ENCODE assay signal across 8 mouse cellular contexts in genomic region chr19:4257216-4257896, GRCm38 (mm10). TPM values are rescaled to one million over a fixed set of nuclear protein-coding genes. Genes with fewer than 3 reads are reported as not detected.
A peak's percentile ranks its signal among the peaks of the same experiment; 100 is the strongest.
DNase-seq lines count a peak whose midpoint lies in the region; ATAC-seq and TF ChIP-seq lines count a peak whose summit lies in the region.

No protein-coding gene starts in this region.

- peak overlapping the region; percentile 89 for H3K4me2 ChIP-seq in heart, embryonic 15.5 days
- H3K4me2 ChIP-seq in liver, embryonic 14.5 days (ENCODE audit: low read depth): peak overlapping the region; percentile 92
- peak overlapping the region; percentile 84 for H3K4me2 ChIP-seq in neural tube, embryonic 11.5 days (ENCODE audit: low read depth)
- H3K4me2 ChIP-seq in stomach, postnatal 0 days (replicated peaks; ENCODE audit: low read depth): peak overlapping the region; percentile 89

- peak overlapping the region; percentile 68 for H3K4me3 ChIP-seq in forebrain, embryonic 10.5 days
- peak overlapping the region; percentile 71 for H3K4me3 ChIP-seq in heart, embryonic 15.5 days
- H3K4me3 ChIP-seq in liver, embryonic 14.5 days (ENCODE audit: insufficient read depth in 1 of 2, low read depth in 2 of 2, low read length in 2 of 2): peak overlapping the region; percentile 62 to 79
- peak overlapping the region; percentile 63 for H3K4me3 ChIP-seq in neural tube, embryonic 11.5 days (ENCODE audit: low read depth, low read length)
- H3K4me3 ChIP-seq in stomach, postnatal 0 days (ENCODE audit: low read depth, low read length): peak overlapping the region; percentile 63

- peaks cover 9% of the 10 kb centered on the region for H3K27me3 ChIP-seq in forebrain, embryonic 10.5 days (ENCODE audit: poor library complexity, severe bottlenecking)
- no peaks in the 10 kb centered on the region for H3K27me3 ChIP-seq in heart, embryonic 15.5 days
- no peaks in the 10 kb centered on the region for H3K27me3 ChIP-seq in liver, embryonic 14.5 days (ENCODE audit: control insufficient read depth, insufficient read depth, low read length)
- H3K27me3 ChIP-seq in neural tube, embryonic 11.5 days (ENCODE audit: control insufficient read depth, insufficient read depth, low read length): no peaks in the 10 kb centered on the region
- no peaks in the 10 kb centered on the region for H3K27me3 ChIP-seq in stomach, postnatal 0 days (ENCODE audit: control insufficient read depth, insufficient read depth, low read length)

- H3K9me3 ChIP-seq in forebrain, embryonic 10.5 days: no peaks in the 10 kb centered on the region
- no peaks in the 10 kb centered on the region for H3K9me3 ChIP-seq in heart, embryonic 15.5 days (replicated peaks)
- H3K9me3 ChIP-seq in liver, embryonic 14.5 days (ENCODE audit: control insufficient read depth, low read length): no peaks in the 10 kb centered on the region
- H3K9me3 ChIP-seq in neural tube, embryonic 11.5 days (ENCODE audit: control insufficient read depth, low read length): no peaks in the 10 kb centered on the region
- no peaks in the 10 kb centered on the region for H3K9me3 ChIP-seq in stomach, postnatal 0 days (ENCODE audit: control insufficient read depth, low read length)

- ATAC-seq in CD4-positive, CD25-positive, alpha-beta regulatory T cell, adult 4 months: peak; percentile 95
- ATAC-seq in heart, embryonic 15.5 days (replicated peaks; ENCODE audit: insufficient number of reproducible peaks, insufficient read depth, low FRiP score, low read depth): peak; percentile 90
- peak; percentile 84 for ATAC-seq in liver, embryonic 14.5 days (ENCODE audit: insufficient read depth)
- ATAC-seq in neural tube, embryonic 11.5 days (ENCODE audit: insufficient read depth, low FRiP score, low TSS enrichment): peak; percentile 93
- peak; percentile 84 for ATAC-seq in stomach, postnatal 0 days (ENCODE audit: low FRiP score, low TSS enrichment)

- DNase-seq in c-Kit-negative CD71-positive TER-119-positive erythroid progenitor cells, embryonic 14.5 days (ENCODE audit: low read depth, low spot score): peak; percentile 87
- DNase-seq in forebrain, embryonic 10.5 days (ENCODE audit: extremely low spot score, low spot score): peak; percentile 91
- peak; percentile 95 to 98 for DNase-seq in kidney, postnatal 25 days
- DNase-seq in liver, embryonic 14.5 days (ENCODE audit: low read depth in 3 of 3, low spot score in 3 of 3): peak; percentile 84 to 88 (median 87)
- peak; percentile 94 for DNase-seq in neural tube, embryonic 11.5 days (ENCODE audit: low spot score)
- DNase-seq in stomach, postnatal 0 days (ENCODE audit: low spot score): peak; percentile 93

- H3K36me3 ChIP-seq in forebrain, embryonic 10.5 days (replicated peaks): no peaks in the 10 kb centered on the region
- H3K36me3 ChIP-seq in heart, embryonic 15.5 days: no peaks in the 10 kb centered on the region
- no peaks in the 10 kb centered on the region for H3K36me3 ChIP-seq in liver, embryonic 14.5 days (replicated peaks; ENCODE audit: control insufficient read depth, insufficient read depth, low read depth)
- H3K36me3 ChIP-seq in neural tube, embryonic 11.5 days (ENCODE audit: control insufficient read depth, insufficient read depth, low read length): no peaks in the 10 kb centered on the region
- H3K36me3 ChIP-seq in stomach, postnatal 0 days (ENCODE audit: control insufficient read depth, insufficient read depth, low read length): no peaks in the 10 kb centered on the region

- WGBS in forebrain, embryonic 10.5 days: under 1% methylated on average over 41 of the region's 41 CpGs
- WGBS in heart, embryonic 15.5 days: under 1% methylated on average over 41 of the region's 41 CpGs
- under 1% methylated on average over 41 of the region's 41 CpGs for whole genome bisulfite sequencing in liver, embryonic 14.5 days (ENCODE audit: insufficient replicate concordance)
- 2% methylated on average over 41 of the region's 41 CpGs for WGBS in neural tube, embryonic 11.5 days
- whole genome bisulfite sequencing in stomach, postnatal 0 days: under 1% methylated on average over 41 of the region's 41 CpGs

- peak overlapping the region; percentile 80 for H3K27ac ChIP-seq in forebrain, embryonic 10.5 days
- no peak overlapping the region for H3K27ac ChIP-seq in heart, embryonic 15.5 days
- H3K27ac ChIP-seq in liver, embryonic 14.5 days: no peak overlapping the region
- no peak overlapping the region for H3K27ac ChIP-seq in neural tube, embryonic 11.5 days (ENCODE audit: low read depth, low read length)
- H3K27ac ChIP-seq in stomach, postnatal 0 days (replicated peaks): no peak overlapping the region

- TF ChIP-seq EP300 in liver, embryonic 14.5 days (IDR thresholded peaks at IDR 0.05; ENCODE audit: low read depth): no peak
- no peak for TF ChIP-seq EP300 in stomach, postnatal 0 days (optimal IDR thresholded peaks at IDR 0.05)

- peak overlapping the region; percentile 61 for H3K9ac ChIP-seq in heart, embryonic 15.5 days
- peak overlapping the region; percentile 44 for H3K9ac ChIP-seq in liver, embryonic 14.5 days (replicated peaks)
- peak overlapping the region; percentile 56 for H3K9ac ChIP-seq in neural tube, embryonic 11.5 days (ENCODE audit: low read length)
- H3K9ac ChIP-seq in stomach, postnatal 0 days (ENCODE audit: low read length): peak overlapping the region; percentile 41

- peak; percentile 96 for TF ChIP-seq CTCF in liver, embryonic 14.5 days (IDR thresholded peaks at IDR 0.05; ENCODE audit: low read depth)
- peak; percentile 95 for TF ChIP-seq CTCF in stomach, postnatal 0 days (IDR thresholded peaks at IDR 0.05; ENCODE audit: low read depth)

- peaks cover 28% of the 10 kb centered on the region for H3K4me1 ChIP-seq in forebrain, embryonic 10.5 days
- peaks cover 11% of the 10 kb centered on the region for H3K4me1 ChIP-seq in heart, embryonic 15.5 days (replicated peaks)
- peaks cover 3 to 4% of the 10 kb centered on the region in 2 experiments; a peak in 3 of 4 replicates for H3K4me1 ChIP-seq in liver, embryonic 14.5 days (replicated peaks; ENCODE audit: control insufficient read depth in 2 of 2, insufficient read depth in 2 of 2, low read length in 1 of 2)
- H3K4me1 ChIP-seq in neural tube, embryonic 11.5 days (ENCODE audit: control insufficient read depth, insufficient read depth, low read length): no peaks in the 10 kb centered on the region
- H3K4me1 ChIP-seq in stomach, postnatal 0 days (replicated peaks; ENCODE audit: control insufficient read depth, insufficient read depth): 0 out of 2 replicates have a peak, but pooled peaks cover 3% of the 10 kb centered on the region

RNA-seq across cellular contexts. Expression of gene Ssh3, which starts 11.6 kb away (rescaled TPM):
- polyA plus RNA-seq in CD4-positive, CD25-positive, alpha-beta regulatory T cell, adult 4 months (2017; shearing (Covaris generic)): 10 to 100 TPM in 1 of 2 experiments, 1 to 10 TPM in 1; 8.1 to 15.9 TPM
- 3.1 and 3.6 TPM in 2 replicates for polyA plus RNA-seq in forebrain, embryonic 10.5 days (2016; fragmentation: Nextera tagmentation; extraction: Ambion mirVana)
- polyA plus RNA-seq in heart, embryonic 15.5 days (2015; fragmentation: Nextera tagmentation; extraction: Ambion mirVana): 6.0 and 10.7 TPM in 2 replicates
- polyA plus RNA-seq in liver, embryonic 14.5 days (2012; rRNA removed): 2.8 and 3.5 TPM in 2 replicates
- 1.3 and 1.4 TPM in 2 replicates for polyA plus RNA-seq in liver, embryonic 14.5 days (2014; fragmentation: Nextera tagmentation; extraction: Ambion mirVana)
- polyA plus RNA-seq in neural tube, embryonic 11.5 days (2014; fragmentation: Nextera tagmentation; extraction: Ambion mirVana): 2.3 and 3.6 TPM in 2 replicates
- 36.9 and 41.0 TPM in 2 replicates for polyA plus RNA-seq in stomach, postnatal 0 days (2015; fragmentation: Nextera tagmentation; extraction: Ambion mirVana)

RNA-seq across cellular contexts. Expression of gene Ankrd13d, which starts 25.6 kb away (rescaled TPM):
- 1 to 10 TPM; 2.4 to 2.5 TPM for polyA plus RNA-seq in CD4-positive, CD25-positive, alpha-beta regulatory T cell, adult 4 months (2017; shearing (Covaris generic))
- polyA plus RNA-seq in forebrain, embryonic 10.5 days (2016; fragmentation: Nextera tagmentation; extraction: Ambion mirVana): 7.9 and 9.2 TPM in 2 replicates
- polyA plus RNA-seq in heart, embryonic 15.5 days (2015; fragmentation: Nextera tagmentation; extraction: Ambion mirVana): 1.1 and 2.7 TPM in 2 replicates
- polyA plus RNA-seq in liver, embryonic 14.5 days (2012; rRNA removed): 0.93 and 1.3 TPM in 2 replicates
- polyA plus RNA-seq in liver, embryonic 14.5 days (2014; fragmentation: Nextera tagmentation; extraction: Ambion mirVana): 0.45 and 0.66 TPM in 2 replicates
- polyA plus RNA-seq in neural tube, embryonic 11.5 days (2014; fragmentation: Nextera tagmentation; extraction: Ambion mirVana): 11.6 and 14.1 TPM in 2 replicates
- polyA plus RNA-seq in stomach, postnatal 0 days (2015; fragmentation: Nextera tagmentation; extraction: Ambion mirVana): 5.0 and 5.2 TPM in 2 replicates

RNA-seq across cellular contexts. Expression of gene Pold4, which starts 25.7 kb away (rescaled TPM):
- polyA plus RNA-seq in CD4-positive, CD25-positive, alpha-beta regulatory T cell, adult 4 months (2017; shearing (Covaris generic)): 100 to 1,000 TPM; 117 to 127 TPM
- 10.4 and 10.6 TPM in 2 replicates for polyA plus RNA-seq in forebrain, embryonic 10.5 days (2016; fragmentation: Nextera tagmentation; extraction: Ambion mirVana)
- 17.1 and 24.1 TPM in 2 replicates for polyA plus RNA-seq in heart, embryonic 15.5 days (2015; fragmentation: Nextera tagmentation; extraction: Ambion mirVana)
- 15.2 and 15.9 TPM in 2 replicates for polyA plus RNA-seq in liver, embryonic 14.5 days (2012; rRNA removed)
- polyA plus RNA-seq in liver, embryonic 14.5 days (2014; fragmentation: Nextera tagmentation; extraction: Ambion mirVana): 12.9 and 13.1 TPM in 2 replicates
- 14.7 and 15.2 TPM in 2 replicates for polyA plus RNA-seq in neural tube, embryonic 11.5 days (2014; fragmentation: Nextera tagmentation; extraction: Ambion mirVana)
- 42.8 and 45.0 TPM in 2 replicates for polyA plus RNA-seq in stomach, postnatal 0 days (2015; fragmentation: Nextera tagmentation; extraction: Ambion mirVana)

RNA-seq across cellular contexts. Expression of gene AC109138.7, which starts 43.2 kb away (rescaled TPM):
- polyA plus RNA-seq in CD4-positive, CD25-positive, alpha-beta regulatory T cell, adult 4 months (2017; shearing (Covaris generic)): not detected
- polyA plus RNA-seq in forebrain, embryonic 10.5 days (2016; fragmentation: Nextera tagmentation; extraction: Ambion mirVana): not detected in 2 replicates
- polyA plus RNA-seq in heart, embryonic 15.5 days (2015; fragmentation: Nextera tagmentation; extraction: Ambion mirVana): not detected in 2 replicates
- polyA plus RNA-seq in liver, embryonic 14.5 days (2012; rRNA removed): not detected in 2 replicates
- not detected in 2 replicates for polyA plus RNA-seq in liver, embryonic 14.5 days (2014; fragmentation: Nextera tagmentation; extraction: Ambion mirVana)
- not detected in 2 replicates for polyA plus RNA-seq in neural tube, embryonic 11.5 days (2014; fragmentation: Nextera tagmentation; extraction: Ambion mirVana)
- polyA plus RNA-seq in stomach, postnatal 0 days (2015; fragmentation: Nextera tagmentation; extraction: Ambion mirVana): not detected in 2 replicates

RNA-seq across cellular contexts. Expression of gene Clcf1, which starts 43.3 kb away (rescaled TPM):
- 10 to 100 TPM; 35.0 to 46.5 TPM for polyA plus RNA-seq in CD4-positive, CD25-positive, alpha-beta regulatory T cell, adult 4 months (2017; shearing (Covaris generic))
- 0.86 and 1.1 TPM in 2 replicates for polyA plus RNA-seq in forebrain, embryonic 10.5 days (2016; fragmentation: Nextera tagmentation; extraction: Ambion mirVana)
- polyA plus RNA-seq in heart, embryonic 15.5 days (2015; fragmentation: Nextera tagmentation; extraction: Ambion mirVana): 0.96 and 1.9 TPM in 2 replicates
- polyA plus RNA-seq in liver, embryonic 14.5 days (2012; rRNA removed): 1.1 TPM in 2 replicates
- polyA plus RNA-seq in liver, embryonic 14.5 days (2014; fragmentation: Nextera tagmentation; extraction: Ambion mirVana): 0.42 and 0.43 TPM in 2 replicates
- 0.81 and 1.7 TPM in 2 replicates for polyA plus RNA-seq in neural tube, embryonic 11.5 days (2014; fragmentation: Nextera tagmentation; extraction: Ambion mirVana)
- 3.2 and 3.6 TPM in 2 replicates for polyA plus RNA-seq in stomach, postnatal 0 days (2015; fragmentation: Nextera tagmentation; extraction: Ambion mirVana)
